Comparison of ENCODE assay signal across 8 mouse cellular contexts in the genomic region with DNA sequence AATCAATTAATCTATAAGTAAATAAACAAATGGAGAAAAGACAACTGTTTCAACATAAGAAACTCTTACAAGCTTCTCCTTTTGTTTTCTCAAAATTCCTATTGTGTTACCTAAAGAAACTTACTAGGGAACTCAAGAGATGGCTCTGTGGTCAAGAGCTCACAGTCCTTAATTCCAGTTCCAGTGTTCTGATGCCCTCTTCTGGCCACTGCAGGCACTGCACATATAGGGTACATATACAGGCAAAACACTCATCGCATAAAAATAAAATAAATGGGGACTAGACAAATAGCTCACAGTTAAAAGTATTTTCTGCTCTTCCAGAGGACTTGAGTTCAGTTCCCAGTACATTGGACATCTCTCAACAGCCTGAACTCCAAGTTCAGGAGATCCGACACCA. TPM values are rescaled to one million over a fixed set of nuclear protein-coding genes. Genes with fewer than 3 reads are reported as not detected.
A peak's percentile ranks its signal among the peaks of the same experiment; 100 is the strongest.
DNase-seq lines count a peak whose midpoint lies in the region; ATAC-seq and TF ChIP-seq lines count a peak whose summit lies in the region.

No protein-coding gene starts in this region.

- DNase-seq in heart, adult 2 months, result no peak
- DNase-seq in heart, embryonic 10.5 days (ENCODE audit: low spot score), result no peak
- DNase-seq in thymus, adult 2 months, result peak; percentile 25
- no peak for DNase-seq in thymus, adult 18-20 months
- peak; percentile 30 for DNase-seq in embryonic facial prominence, embryonic 10.5 days (ENCODE audit: low spot score)
- no peak for DNase-seq in gastrocnemius, postnatal 4 days (ENCODE audit: low spot score in 2 of 2)

- H3K27ac ChIP-seq in heart, adult 2 months, result no peak overlapping the region
- H3K27ac ChIP-seq in heart, embryonic 10.5 days, result no peak overlapping the region
- no peak overlapping the region for H3K27ac ChIP-seq in thymus, adult 2 months (ENCODE audit: control insufficient read depth, insufficient read depth, low read length)
- no peak overlapping the region for H3K27ac ChIP-seq in embryonic facial prominence, embryonic 10.5 days (replicated peaks)
- H3K27ac ChIP-seq in forebrain, embryonic 13.5 days, result no peak overlapping the region

- H3K4me1 ChIP-seq in heart, adult 2 months (ENCODE audit: control insufficient read depth, insufficient read depth, low read length), result peaks cover 5% of the 10 kb centered on the region
- peaks cover 9% of the 10 kb centered on the region; the same call in 1 of the 2 replicates for H3K4me1 ChIP-seq in heart, embryonic 10.5 days
- H3K4me1 ChIP-seq in thymus, adult 2 months (replicated peaks; ENCODE audit: control insufficient read depth, insufficient read depth, low read length), result peaks cover 9% of the 10 kb centered on the region
- peaks cover 11% of the 10 kb centered on the region for H3K4me1 ChIP-seq in embryonic facial prominence, embryonic 10.5 days
- peaks cover 10% of the 10 kb centered on the region for H3K4me1 ChIP-seq in forebrain, embryonic 13.5 days

- peaks cover 3% of the 10 kb centered on the region; the same call in 1 of the 2 replicates for H3K36me3 ChIP-seq in heart, adult 2 months (ENCODE audit: control insufficient read depth, insufficient read depth, low read length)
- peaks cover 18% of the 10 kb centered on the region for H3K36me3 ChIP-seq in heart, embryonic 10.5 days
- H3K36me3 ChIP-seq in thymus, adult 2 months (ENCODE audit: control insufficient read depth, insufficient read depth, low read length), result no peaks in the 10 kb centered on the region; the same call in 1 of the 2 replicates
- peaks cover 23% of the 10 kb centered on the region for H3K36me3 ChIP-seq in embryonic facial prominence, embryonic 10.5 days (replicated peaks)
- H3K36me3 ChIP-seq in forebrain, embryonic 13.5 days (ENCODE audit: poor library complexity, severe bottlenecking), result peaks cover 22% of the 10 kb centered on the region

- no peak overlapping the region for H3K4me3 ChIP-seq in heart, adult 2 months
- no peak overlapping the region for H3K4me3 ChIP-seq in heart, embryonic 10.5 days
- H3K4me3 ChIP-seq in thymus, adult 2 months (ENCODE audit: control insufficient read depth, insufficient read depth, low read length), result no peak overlapping the region
- no peak overlapping the region for H3K4me3 ChIP-seq in embryonic facial prominence, embryonic 10.5 days
- H3K4me3 ChIP-seq in forebrain, embryonic 13.5 days, result no peak overlapping the region

- H3K27me3 ChIP-seq in heart, adult 2 months (ENCODE audit: control insufficient read depth, insufficient read depth, low read length), result no peaks in the 10 kb centered on the region
- H3K27me3 ChIP-seq in heart, embryonic 10.5 days (ENCODE audit: insufficient read depth, poor library complexity, severe bottlenecking), result no peaks in the 10 kb centered on the region
- no peaks in the 10 kb centered on the region for H3K27me3 ChIP-seq in thymus, adult 2 months (ENCODE audit: control insufficient read depth, insufficient read depth, low read length)
- no peaks in the 10 kb centered on the region; the same call in 1 of the 2 replicates for H3K27me3 ChIP-seq in embryonic facial prominence, embryonic 10.5 days (replicated peaks; ENCODE audit: low read depth, poor library complexity, severe bottlenecking)
- H3K27me3 ChIP-seq in forebrain, embryonic 13.5 days, result peaks cover 8% of the 10 kb centered on the region; the same call in 1 of the 2 replicates

- intact Hi-C loops in heart, adult 2 months (cut with DNase I), result loop anchor here (1.0 to 5.0 kb wide), 5 partner anchors 67 to 437 kb away; a partner anchor contains a TSS

- H3K4me2 ChIP-seq in forebrain, embryonic 13.5 days, result no peak overlapping the region

- 60% methylated on average over 2 of the region's 2 CpGs for WGBS in heart, adult 2 months
- WGBS in heart, embryonic 10.5 days, result 70% methylated on average over 2 of the region's 2 CpGs
- WGBS in thymus, adult 2 months, result 88% methylated on average over 2 of the region's 2 CpGs
- 72% methylated on average over 2 of the region's 2 CpGs for WGBS in embryonic facial prominence, embryonic 10.5 days
- WGBS in forebrain, embryonic 13.5 days, result 68% methylated on average over 2 of the region's 2 CpGs

- peak; percentile 46 for ATAC-seq in megakaryocyte, adult 5-6 weeks (ENCODE audit: poor library complexity, severe bottlenecking)
- no peak for ATAC-seq in forebrain, embryonic 13.5 days

- peaks cover 5% of the 10 kb centered on the region for H3K79me2 ChIP-seq in heart, adult 2 months (replicated peaks; ENCODE audit: control insufficient read depth, insufficient read depth, low read length)

- TF ChIP-seq CTCF in heart, adult 2 months (IDR thresholded peaks at IDR 0.05), result peak; percentile 69
- no peak for TF ChIP-seq CTCF in thymus, adult 2 months (IDR thresholded peaks at IDR 0.05; ENCODE audit: borderline replicate concordance, control insufficient read depth, extremely low read depth, insufficient read depth, low read length, poor library complexity)

- H3K9me3 ChIP-seq in heart, embryonic 10.5 days, result no peaks in the 10 kb centered on the region
- no peaks in the 10 kb centered on the region for H3K9me3 ChIP-seq in embryonic facial prominence, embryonic 10.5 days
- H3K9me3 ChIP-seq in forebrain, embryonic 13.5 days (replicated peaks), result no peaks in the 10 kb centered on the region

- H3K9ac ChIP-seq in heart, adult 2 months (ENCODE audit: low read depth, low read length), result no peak overlapping the region
- H3K9ac ChIP-seq in forebrain, embryonic 13.5 days, result no peak overlapping the region

- no peak for TF ChIP-seq POLR2A in heart, adult 2 months (IDR thresholded peaks at IDR 0.05; ENCODE audit: insufficient read depth, low read depth, low read length)
- TF ChIP-seq POLR2A in thymus, adult 2 months (IDR thresholded peaks at IDR 0.05; ENCODE audit: control insufficient read depth, extremely low read depth, insufficient read depth, low read length, poor library complexity), result no peak

- TF ChIP-seq EP300 in heart, adult 2 months (IDR thresholded peaks at IDR 0.05; ENCODE audit: insufficient read depth, low read depth, low read length), result no peak

RNA-seq across cellular contexts. Expression of a gene that starts 0.9 kb away (rescaled TPM):
- 10 to 100 TPM; 14.2 to 15.2 TPM for total RNA-seq in heart, adult 2 months (2021)
- polyA plus RNA-seq in heart, adult 2 months (2012; rRNA removed), result 5.4 and 12.2 TPM in 2 replicates
- 62.2 and 82.8 TPM in 2 replicates for polyA plus RNA-seq in heart, embryonic 10.5 days (2016; fragmentation: Nextera tagmentation; extraction: Ambion mirVana)
- 8.9 and 11.3 TPM in 2 replicates for polyA plus RNA-seq in thymus, adult 2 months (2012; rRNA removed)
- 106 and 109 TPM in 2 replicates for polyA plus RNA-seq in embryonic facial prominence, embryonic 10.5 days (2016; fragmentation: Nextera tagmentation; extraction: Ambion mirVana)
- total RNA-seq in megakaryocyte, adult 5-6 weeks (2015), result 54.6 and 61.2 TPM in 2 replicates
- total RNA-seq in megakaryocyte, adult 5-6 weeks (2017), result 51.1 and 64.4 TPM in 2 replicates
- total RNA-seq in gastrocnemius, postnatal 4 days (2021), result 10 to 100 TPM; 27.2 to 29.4 TPM
- polyA plus RNA-seq in forebrain, embryonic 13.5 days (2015; fragmentation: Nextera tagmentation; extraction: Ambion mirVana), result 72.0 and 77.1 TPM in 2 replicates

RNA-seq across cellular contexts. Expression of a gene that starts 9.2 kb away (rescaled TPM):
- 10 to 100 TPM; 63.0 to 66.6 TPM for total RNA-seq in heart, adult 2 months (2021)
- 30.9 and 46.3 TPM in 2 replicates for polyA plus RNA-seq in heart, adult 2 months (2012; rRNA removed)
- 221 and 282 TPM in 2 replicates for polyA plus RNA-seq in heart, embryonic 10.5 days (2016; fragmentation: Nextera tagmentation; extraction: Ambion mirVana)
- 62.6 and 81.5 TPM in 2 replicates for polyA plus RNA-seq in thymus, adult 2 months (2012; rRNA removed)
- polyA plus RNA-seq in embryonic facial prominence, embryonic 10.5 days (2016; fragmentation: Nextera tagmentation; extraction: Ambion mirVana), result 369 and 400 TPM in 2 replicates
- total RNA-seq in megakaryocyte, adult 5-6 weeks (2015), result 44.7 and 48.5 TPM in 2 replicates
- total RNA-seq in megakaryocyte, adult 5-6 weeks (2017), result 35.7 and 43.1 TPM in 2 replicates
- 10 to 100 TPM; 87.6 to 88.1 TPM for total RNA-seq in gastrocnemius, postnatal 4 days (2021)
- 495 and 500 TPM in 2 replicates for polyA plus RNA-seq in forebrain, embryonic 13.5 days (2015; fragmentation: Nextera tagmentation; extraction: Ambion mirVana)

Comparison
In these comparisons a context has a peak if more than half of its experiments do, and no peak if none do; other contexts are left out.
1. DNase-seq: peak in thymus, adult 2 months (single experiment) and embryonic facial prominence, embryonic 10.5 days (single experiment); none in heart, adult 2 months (0 of 2), heart, embryonic 10.5 days (single experiment), thymus, adult 18-20 months (0 of 2) and gastrocnemius, postnatal 4 days (0 of 2).